In genomic region chr17:9894828-9895685, GRCm38 (mm10) we compare ENCODE assay signal across 9 mouse cellular contexts.
DNase-seq lines count a peak whose midpoint lies in the region; ATAC-seq and TF ChIP-seq lines count a peak whose summit lies in the region.
"Had no signal": no experiment of that assay in that cellular context is flagged by ENCODE, and none has a peak within 500 bp of the region (broad histone marks: within the 10 kb centered on the region; RNA-seq: fewer than 3 reads in every experiment).

No protein-coding gene starts in this region.

- TF ChIP-seq CTCF in forebrain, postnatal 0 days (IDR thresholded peaks at IDR 0.05; ENCODE audit: low read depth): no peak

- 31% methylated on average over 19 of the region's 19 CpGs for WGBS in heart, embryonic 13.5 days
- WGBS in limb, embryonic 10.5 days: 76% methylated on average over 19 of the region's 19 CpGs
- 78% methylated on average over 19 of the region's 19 CpGs for WGBS in forebrain, postnatal 0 days
- 67% methylated on average over 19 of the region's 19 CpGs for WGBS in midbrain, embryonic 14.5 days

- DNase-seq in R1 (ENCODE audit: low read depth, low spot score): peak; percentile 81
- peak; percentile 64 for DNase-seq in embryo, embryonic 10 days (ENCODE audit: low spot score)
- DNase-seq in limb, embryonic 10.5 days (ENCODE audit: low spot score): no peak
- DNase-seq in retina, postnatal 1 day: peak; percentile 48
- no peak for DNase-seq in spleen, adult 12 weeks (ENCODE audit: low spot score)
- no peak for DNase-seq in forebrain, postnatal 0 days
- no peak for DNase-seq in midbrain, embryonic 14.5 days
- DNase-seq: liver, embryonic 13.5 days had no signal

- peak; percentile 83; the same call in 1 of the 2 replicates for ATAC-seq in heart, embryonic 13.5 days (ENCODE audit: extremely low read depth, insufficient number of reproducible peaks, low FRiP score, low TSS enrichment)
- no peak for ATAC-seq in forebrain, postnatal 0 days
- ATAC-seq in midbrain, embryonic 14.5 days (ENCODE audit: low FRiP score, low TSS enrichment): no peak

- no peaks in the 10 kb centered on the region for H3K27me3 ChIP-seq in heart, embryonic 13.5 days (replicated peaks)
- no peaks in the 10 kb centered on the region; the same call in 1 of the 2 replicates for H3K27me3 ChIP-seq in limb, embryonic 10.5 days (ENCODE audit: low read depth, poor library complexity, severe bottlenecking)
- H3K27me3 ChIP-seq in forebrain, postnatal 0 days (ENCODE audit: insufficient read depth, low read length): no peaks in the 10 kb centered on the region
- H3K27me3 ChIP-seq in midbrain, embryonic 14.5 days (ENCODE audit: control insufficient read depth, insufficient read depth, low read length): no peaks in the 10 kb centered on the region
- H3K27me3 ChIP-seq: liver, embryonic 13.5 days had no signal

- no peaks in the 10 kb centered on the region for H3K36me3 ChIP-seq in heart, embryonic 13.5 days
- H3K36me3 ChIP-seq in limb, embryonic 10.5 days: no peaks in the 10 kb centered on the region
- H3K36me3 ChIP-seq in forebrain, postnatal 0 days (ENCODE audit: insufficient read depth): no peaks in the 10 kb centered on the region
- H3K36me3 ChIP-seq in midbrain, embryonic 14.5 days (ENCODE audit: control insufficient read depth, insufficient read depth, low read length): no peaks in the 10 kb centered on the region
- H3K36me3 ChIP-seq: liver, embryonic 13.5 days had no signal

- H3K4me2 ChIP-seq in heart, embryonic 13.5 days: peak overlapping the region; percentile 52
- no peak overlapping the region for H3K4me2 ChIP-seq in forebrain, postnatal 0 days (ENCODE audit: low read depth)
- no peak overlapping the region for H3K4me2 ChIP-seq in midbrain, embryonic 14.5 days (ENCODE audit: low read length)
- H3K4me2 ChIP-seq: liver, embryonic 13.5 days had no signal

- peak overlapping the region; percentile 95 for H3K27ac ChIP-seq in heart, embryonic 13.5 days (replicated peaks)
- H3K27ac ChIP-seq in limb, embryonic 10.5 days: peak overlapping the region; percentile 53; the same call in 1 of the 2 replicates
- no peak overlapping the region for H3K27ac ChIP-seq in forebrain, postnatal 0 days (ENCODE audit: low read depth, low read length)
- no peak overlapping the region for H3K27ac ChIP-seq in midbrain, embryonic 14.5 days (replicated peaks; ENCODE audit: low read depth, low read length)
- H3K27ac ChIP-seq: liver, embryonic 13.5 days had no signal

- no peak overlapping the region for H3K4me3 ChIP-seq in heart, embryonic 13.5 days
- H3K4me3 ChIP-seq in limb, embryonic 10.5 days: no peak overlapping the region
- H3K4me3 ChIP-seq in forebrain, postnatal 0 days (ENCODE audit: low read depth, low read length): no peak overlapping the region
- H3K4me3 ChIP-seq in midbrain, embryonic 14.5 days (replicated peaks; ENCODE audit: low read depth, low read length): no peak overlapping the region
- H3K4me3 ChIP-seq: liver, embryonic 13.5 days had no signal

- peaks cover 42% of the 10 kb centered on the region for H3K4me1 ChIP-seq in heart, embryonic 13.5 days
- H3K4me1 ChIP-seq in limb, embryonic 10.5 days: peaks cover 15% of the 10 kb centered on the region
- H3K4me1 ChIP-seq in forebrain, postnatal 0 days (ENCODE audit: insufficient read depth): no peaks in the 10 kb centered on the region
- no peaks in the 10 kb centered on the region for H3K4me1 ChIP-seq in midbrain, embryonic 14.5 days (ENCODE audit: control insufficient read depth, insufficient read depth, low read length)

- no peaks in the 10 kb centered on the region for H3K9me3 ChIP-seq in heart, embryonic 13.5 days
- H3K9me3 ChIP-seq in limb, embryonic 10.5 days (replicated peaks): no peaks in the 10 kb centered on the region
- no peaks in the 10 kb centered on the region for H3K9me3 ChIP-seq in forebrain, postnatal 0 days (ENCODE audit: low read length)
- no peaks in the 10 kb centered on the region for H3K9me3 ChIP-seq in midbrain, embryonic 14.5 days (ENCODE audit: control insufficient read depth, low read length)
- H3K9me3 ChIP-seq: liver, embryonic 13.5 days had no signal

- peak overlapping the region; percentile 62 for H3K9ac ChIP-seq in heart, embryonic 13.5 days
- H3K9ac ChIP-seq in forebrain, postnatal 0 days: no peak overlapping the region
- no peak overlapping the region for H3K9ac ChIP-seq in midbrain, embryonic 14.5 days (replicated peaks; ENCODE audit: low read length)
- H3K9ac ChIP-seq: liver, embryonic 13.5 days had no signal

Comparison
In these comparisons a context has a peak if more than half of its experiments do, and no peak if none do; other contexts are left out.
1. DNase-seq: peak in R1 (single experiment), embryo, embryonic 10 days (single experiment) and retina, postnatal 1 day (single experiment); none in limb, embryonic 10.5 days (single experiment), spleen, adult 12 weeks (single experiment), forebrain, postnatal 0 days (single experiment) and midbrain, embryonic 14.5 days (single experiment).
2. H3K27ac ChIP-seq: peak in heart, embryonic 13.5 days (single experiment) and limb, embryonic 10.5 days (single experiment); none in forebrain, postnatal 0 days (single experiment) and midbrain, embryonic 14.5 days (single experiment).